Comparison of ENCODE assay signal across 8 mouse cellular contexts in the genomic region with DNA sequence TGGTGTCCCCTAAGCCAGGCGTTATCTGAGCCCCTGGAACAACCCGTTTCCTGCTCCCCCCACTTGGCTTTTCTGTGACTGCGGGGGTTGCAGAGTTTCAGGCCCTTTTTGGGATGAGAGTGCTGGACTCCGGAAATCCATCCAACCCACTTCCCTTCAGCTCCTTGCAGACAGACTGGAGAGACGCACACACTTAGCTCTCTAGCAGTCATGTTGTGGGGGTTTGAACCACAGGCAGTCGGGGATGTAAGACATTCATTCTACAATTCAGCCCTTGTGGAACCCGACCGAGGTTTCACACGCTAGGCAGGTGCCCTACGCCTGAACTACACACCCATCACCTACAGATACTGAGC. TPM values are rescaled to one million over a fixed set of nuclear protein-coding genes. Genes with fewer than 3 reads are reported as not detected.
A peak's percentile ranks its signal among the peaks of the same experiment; 100 is the strongest.
DNase-seq lines count a peak whose midpoint lies in the region; ATAC-seq lines count a peak whose summit lies in the region.

No protein-coding gene starts in this region.

- DNase-seq in lung, postnatal 10 days, result no peak
- DNase-seq in embryonic facial prominence, embryonic 14.5 days (ENCODE audit: low spot score), result no peak
- no peak for DNase-seq in left cerebral cortex, postnatal 14 days (ENCODE audit: low spot score in 2 of 2)
- DNase-seq in c-Kit-positive CD71-positive TER-119-positive erythroid progenitor cells, embryonic 14.5 days (ENCODE audit: low spot score), result no peak
- DNase-seq in kidney, adult 18-20 months, result no peak

- peaks cover 30% of the 10 kb centered on the region for H3K4me1 ChIP-seq in lung, embryonic 15.5 days
- peaks cover 11% of the 10 kb centered on the region; the same call in 1 of the 2 replicates for H3K4me1 ChIP-seq in embryonic facial prominence, embryonic 14.5 days (ENCODE audit: control insufficient read depth, insufficient read depth, low read length)
- peaks cover 26% of the 10 kb centered on the region for H3K4me1 ChIP-seq in intestine, embryonic 15.5 days (replicated peaks)
- peaks cover 14% of the 10 kb centered on the region for H3K4me1 ChIP-seq in neural tube, embryonic 12.5 days

- H3K27ac ChIP-seq in lung, embryonic 15.5 days, result peak overlapping the region; percentile 85
- peak overlapping the region; percentile 68; the same call in 1 of the 2 replicates for H3K27ac ChIP-seq in embryonic facial prominence, embryonic 14.5 days (replicated peaks; ENCODE audit: low read depth, low read length)
- peak overlapping the region; percentile 87 for H3K27ac ChIP-seq in intestine, embryonic 15.5 days
- no peak overlapping the region for H3K27ac ChIP-seq in neural tube, embryonic 12.5 days

- intact Hi-C loops in left cerebral cortex, postnatal 14 days (cut with DNase I), result no loop called here

- 21% methylated on average over 10 of the region's 10 CpGs for WGBS in lung, embryonic 15.5 days
- 31% methylated on average over 10 of the region's 10 CpGs for WGBS in embryonic facial prominence, embryonic 14.5 days
- 29% methylated on average over 10 of the region's 10 CpGs for WGBS in intestine, embryonic 15.5 days
- WGBS in neural tube, embryonic 12.5 days, result 55% methylated on average over 10 of the region's 10 CpGs

- H3K4me3 ChIP-seq in lung, embryonic 15.5 days, result peak overlapping the region; percentile 98
- H3K4me3 ChIP-seq in embryonic facial prominence, embryonic 14.5 days (ENCODE audit: low read depth, low read length), result peak overlapping the region; percentile 83
- peak overlapping the region; percentile 79 for H3K4me3 ChIP-seq in intestine, embryonic 15.5 days (replicated peaks)
- H3K4me3 ChIP-seq in neural tube, embryonic 12.5 days, result peak overlapping the region; percentile 87

- peak overlapping the region; percentile 95 for H3K9ac ChIP-seq in lung, embryonic 15.5 days
- peak overlapping the region; percentile 86 for H3K9ac ChIP-seq in embryonic facial prominence, embryonic 14.5 days (ENCODE audit: low read depth, low read length)
- H3K9ac ChIP-seq in intestine, embryonic 15.5 days, result peak overlapping the region; percentile 78
- peak overlapping the region; percentile 75 for H3K9ac ChIP-seq in neural tube, embryonic 12.5 days

- H3K36me3 ChIP-seq in lung, embryonic 15.5 days, result 0 out of 2 replicates have a peak, but pooled peaks cover 8% of the 10 kb centered on the region
- peaks cover 15% of the 10 kb centered on the region; the same call in 1 of the 2 replicates for H3K36me3 ChIP-seq in embryonic facial prominence, embryonic 14.5 days (ENCODE audit: control insufficient read depth, insufficient read depth, low read length)
- H3K36me3 ChIP-seq in intestine, embryonic 15.5 days, result 0 out of 2 replicates have a peak, but pooled peaks cover 7% of the 10 kb centered on the region
- H3K36me3 ChIP-seq in neural tube, embryonic 12.5 days, result peaks cover 3% of the 10 kb centered on the region; the same call in 1 of the 2 replicates

- H3K9me3 ChIP-seq in lung, embryonic 15.5 days, result no peaks in the 10 kb centered on the region
- no peaks in the 10 kb centered on the region; the same call in 1 of the 2 replicates for H3K9me3 ChIP-seq in embryonic facial prominence, embryonic 14.5 days (ENCODE audit: control insufficient read depth, low read length)
- H3K9me3 ChIP-seq in intestine, embryonic 15.5 days, result no peaks in the 10 kb centered on the region
- H3K9me3 ChIP-seq in neural tube, embryonic 12.5 days, result no peaks in the 10 kb centered on the region; the same call in 1 of the 2 replicates

- no peak for ATAC-seq in lung, embryonic 15.5 days (ENCODE audit: borderline replicate concordance, extremely low read depth, low FRiP score, low TSS enrichment)
- ATAC-seq in embryonic facial prominence, embryonic 14.5 days (ENCODE audit: low read depth), result no peak
- ATAC-seq in intestine, embryonic 15.5 days, result no peak
- ATAC-seq in neural tube, embryonic 12.5 days (ENCODE audit: low FRiP score, low read depth), result no peak

- peak overlapping the region; percentile 90 for H3K4me2 ChIP-seq in lung, embryonic 15.5 days
- peak overlapping the region; percentile 71 for H3K4me2 ChIP-seq in embryonic facial prominence, embryonic 14.5 days (ENCODE audit: low read depth, low read length)
- H3K4me2 ChIP-seq in intestine, embryonic 15.5 days (replicated peaks), result peak overlapping the region; percentile 89
- H3K4me2 ChIP-seq in neural tube, embryonic 12.5 days (replicated peaks), result peak overlapping the region; percentile 94

- no peaks in the 10 kb centered on the region for H3K27me3 ChIP-seq in lung, embryonic 15.5 days
- no peaks in the 10 kb centered on the region for H3K27me3 ChIP-seq in embryonic facial prominence, embryonic 14.5 days (replicated peaks; ENCODE audit: control insufficient read depth, insufficient read depth, low read length)
- no peaks in the 10 kb centered on the region for H3K27me3 ChIP-seq in intestine, embryonic 15.5 days (replicated peaks)
- H3K27me3 ChIP-seq in neural tube, embryonic 12.5 days (replicated peaks), result no peaks in the 10 kb centered on the region

RNA-seq across cellular contexts. Expression of a gene that starts 1.2 kb away (rescaled TPM):
- 197 and 199 TPM in 2 replicates for polyA plus RNA-seq in lung, embryonic 15.5 days (2015; fragmentation: Nextera tagmentation; extraction: Ambion mirVana)
- polyA plus RNA-seq in embryonic facial prominence, embryonic 14.5 days (2014; fragmentation: Nextera tagmentation; extraction: Ambion mirVana), result 107 and 131 TPM in 2 replicates
- polyA plus RNA-seq in intestine, embryonic 15.5 days (2015; fragmentation: Nextera tagmentation; extraction: Ambion mirVana), result 163 and 166 TPM in 2 replicates
- 182 and 186 TPM in 2 replicates for polyA plus RNA-seq in neural tube, embryonic 12.5 days (2016; fragmentation: Nextera tagmentation; extraction: Ambion mirVana)
- total RNA-seq in left cerebral cortex, postnatal 14 days (2021), result 100 to 1,000 TPM; 104 to 109 TPM

RNA-seq across cellular contexts. Expression of a gene that starts 12.8 kb away (rescaled TPM):
- 1.2 and 1.4 TPM in 2 replicates for polyA plus RNA-seq in lung, embryonic 15.5 days (2015; fragmentation: Nextera tagmentation; extraction: Ambion mirVana)
- 1.0 and 1.2 TPM in 2 replicates for polyA plus RNA-seq in embryonic facial prominence, embryonic 14.5 days (2014; fragmentation: Nextera tagmentation; extraction: Ambion mirVana)
- 1.2 and 1.6 TPM in 2 replicates for polyA plus RNA-seq in intestine, embryonic 15.5 days (2015; fragmentation: Nextera tagmentation; extraction: Ambion mirVana)
- polyA plus RNA-seq in neural tube, embryonic 12.5 days (2016; fragmentation: Nextera tagmentation; extraction: Ambion mirVana), result 0.41 and 0.66 TPM in 2 replicates
- 1 to 10 TPM; 1.4 to 1.5 TPM for total RNA-seq in left cerebral cortex, postnatal 14 days (2021)

RNA-seq across cellular contexts. Expression of a gene that starts 45.3 kb away (rescaled TPM):
- 35.4 and 38.0 TPM in 2 replicates for polyA plus RNA-seq in lung, embryonic 15.5 days (2015; fragmentation: Nextera tagmentation; extraction: Ambion mirVana)
- polyA plus RNA-seq in embryonic facial prominence, embryonic 14.5 days (2014; fragmentation: Nextera tagmentation; extraction: Ambion mirVana), result 26.1 and 30.4 TPM in 2 replicates
- 34.4 and 35.2 TPM in 2 replicates for polyA plus RNA-seq in intestine, embryonic 15.5 days (2015; fragmentation: Nextera tagmentation; extraction: Ambion mirVana)
- 30.0 and 32.1 TPM in 2 replicates for polyA plus RNA-seq in neural tube, embryonic 12.5 days (2016; fragmentation: Nextera tagmentation; extraction: Ambion mirVana)
- total RNA-seq in left cerebral cortex, postnatal 14 days (2021), result 10 to 100 TPM; 63.8 to 74.1 TPM

RNA-seq across cellular contexts. Expression of a gene that starts 45.6 kb away (rescaled TPM):
- polyA plus RNA-seq in lung, embryonic 15.5 days (2015; fragmentation: Nextera tagmentation; extraction: Ambion mirVana), result 63.8 and 67.4 TPM in 2 replicates
- polyA plus RNA-seq in embryonic facial prominence, embryonic 14.5 days (2014; fragmentation: Nextera tagmentation; extraction: Ambion mirVana), result 47.2 and 47.5 TPM in 2 replicates
- polyA plus RNA-seq in intestine, embryonic 15.5 days (2015; fragmentation: Nextera tagmentation; extraction: Ambion mirVana), result 47.0 and 48.2 TPM in 2 replicates
- polyA plus RNA-seq in neural tube, embryonic 12.5 days (2016; fragmentation: Nextera tagmentation; extraction: Ambion mirVana), result 60.2 and 63.0 TPM in 2 replicates
- 10 to 100 TPM; 38.4 to 40.0 TPM for total RNA-seq in left cerebral cortex, postnatal 14 days (2021)

RNA-seq across cellular contexts. Expression of a gene that starts 45.9 kb away (rescaled TPM):
- polyA plus RNA-seq in lung, embryonic 15.5 days (2015; fragmentation: Nextera tagmentation; extraction: Ambion mirVana), result 533 and 536 TPM in 2 replicates
- polyA plus RNA-seq in embryonic facial prominence, embryonic 14.5 days (2014; fragmentation: Nextera tagmentation; extraction: Ambion mirVana), result 497 and 529 TPM in 2 replicates
- polyA plus RNA-seq in intestine, embryonic 15.5 days (2015; fragmentation: Nextera tagmentation; extraction: Ambion mirVana), result 610 and 639 TPM in 2 replicates
- 760 and 802 TPM in 2 replicates for polyA plus RNA-seq in neural tube, embryonic 12.5 days (2016; fragmentation: Nextera tagmentation; extraction: Ambion mirVana)
- total RNA-seq in left cerebral cortex, postnatal 14 days (2021), result 100 to 1,000 TPM; 587 to 600 TPM
